Mouse (Mus musculus) erythroblast, adult 5-6 weeks (primary cell): ENCODE measurements around the gene Tmem248. TPM values are rescaled to one million over a fixed set of nuclear protein-coding genes. Genes with fewer than 3 reads are reported as not detected.

ENCODE experiments used
- ATAC-seq: replicated peaks from 2 replicates; pipeline ENCODE4 v1.8.0; 2016; ENCODE audit warnings: moderate number of reproducible peaks, mild to moderate bottlenecking, moderate TSS enrichment, inconsistent platforms; ENCODE audit not compliant: poor library complexity, low FRiP score, severe bottlenecking
- total RNA-seq, 2 experiments: library from RNA; stranded (forward) in 1 of 2; stranded (reverse) in 1 of 2; fragments of 150-400 nt in 1 of 2; fragments of 200-764, 138-1000 nt in 1 of 2; gene quantifications; 2 replicates each; pipeline versions ENCODE4 v1.2.3 to v1.2.4; 2015 to 2017; ENCODE audit warnings: low replicate concordance in 2 of 2

The Tmem248 gene
- total RNA-seq (2015; ENCODE audit: low replicate concordance) (11.1 and 21.5 TPM in 2 replicates), total RNA-seq (2017; ENCODE audit: low replicate concordance) (16.0 and 24.9 TPM in 2 replicates)

- ATAC-seq = no peak
Observed at GRCm38 (mm10) chr5:130216781-130217180, at the start of gene Tmem248. Tmem248 (plus strand) TSS chr5:130217081.

DNA sequence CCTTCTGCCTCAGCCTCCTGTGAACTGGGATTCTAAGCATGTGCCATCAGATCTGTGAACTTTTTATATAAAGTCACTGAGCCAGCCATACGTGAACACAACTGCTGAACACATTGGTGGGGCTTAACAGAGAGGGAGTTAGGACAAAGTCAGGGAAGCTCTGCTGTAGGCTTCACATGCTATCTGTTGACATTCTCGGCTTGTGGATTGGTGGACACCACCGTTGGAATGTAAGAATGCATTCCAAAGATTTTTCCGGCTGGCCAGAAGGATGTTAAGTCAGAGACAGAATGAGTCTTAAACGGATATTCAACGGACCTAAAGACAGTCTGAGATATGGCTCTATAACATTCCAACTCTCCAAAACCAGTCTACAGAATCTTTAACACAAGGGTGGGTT, 47.8 kb upstream of the Tmem248 start:
- ATAC-seq = no peak

- ATAC-seq = peak; percentile 79
Observed at GRCm38 (mm10) chr5:130170666-130171422, 46.0 kb upstream of the Tmem248 start.

DNA sequence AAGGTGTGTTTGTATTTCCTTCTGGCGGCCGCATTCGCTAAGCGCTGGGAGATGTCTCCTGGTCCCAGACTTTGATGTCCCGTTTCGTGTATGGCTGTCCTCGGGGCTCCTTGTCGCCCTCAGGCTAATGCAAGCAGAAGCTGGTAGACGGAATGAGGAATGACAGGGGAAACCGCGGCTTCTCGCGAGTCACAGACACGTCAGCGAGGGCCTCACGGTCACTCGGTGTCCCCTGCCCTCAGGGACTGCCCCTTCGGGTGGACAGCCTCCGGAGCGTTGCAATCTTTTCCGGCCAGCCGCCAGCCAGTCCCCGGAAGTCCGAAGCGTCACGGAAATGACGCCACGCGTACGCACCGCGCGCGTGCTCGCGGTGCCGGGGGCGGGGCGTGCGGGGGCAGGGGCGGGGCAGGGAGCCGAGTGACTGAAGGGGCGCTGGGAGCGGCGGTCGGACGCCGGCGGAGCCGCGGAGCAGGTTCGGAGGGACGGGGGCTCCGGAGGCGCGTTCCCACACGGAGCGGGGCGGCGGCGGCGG, 45.4 kb upstream of the Tmem248 start, which contains the start of gene Rabgef1:
Rabgef1 (plus strand) TSS at position 376 of the 532 bp plus-strand sequence.
- ATAC-seq = peak; percentile 79

GRCm38 (mm10) chr5:130171956-130172601, 44.8 kb upstream of the Tmem248 start:
- ATAC-seq = 0 out of 2 replicates have a peak, but pooled peaks have one; percentile 16

- ATAC-seq = no peak
Observed at GRCm38 (mm10) chr5:130173012-130173411, 43.9 kb upstream of the Tmem248 start.

DNA sequence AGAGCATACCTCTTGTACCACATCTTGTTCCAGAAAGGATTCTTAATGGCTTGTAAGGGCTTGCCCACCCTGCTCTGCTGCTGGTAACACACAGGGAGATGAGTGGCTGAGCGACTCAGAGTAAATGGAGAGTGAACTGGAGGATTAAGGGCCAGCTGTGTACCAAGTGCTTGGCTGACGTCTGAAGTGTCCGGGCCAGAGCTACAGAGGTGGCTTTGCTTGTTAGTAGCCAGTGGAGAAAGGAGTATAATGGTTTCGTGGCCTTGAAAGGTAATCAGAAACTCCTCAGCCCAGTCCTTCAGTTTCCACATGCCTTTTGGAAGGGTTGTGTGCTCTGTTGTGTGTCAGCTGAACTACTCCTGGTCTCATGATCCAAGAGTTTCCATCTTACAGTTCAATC, 39.0 kb upstream of the Tmem248 start:
- ATAC-seq = no peak

DNA sequence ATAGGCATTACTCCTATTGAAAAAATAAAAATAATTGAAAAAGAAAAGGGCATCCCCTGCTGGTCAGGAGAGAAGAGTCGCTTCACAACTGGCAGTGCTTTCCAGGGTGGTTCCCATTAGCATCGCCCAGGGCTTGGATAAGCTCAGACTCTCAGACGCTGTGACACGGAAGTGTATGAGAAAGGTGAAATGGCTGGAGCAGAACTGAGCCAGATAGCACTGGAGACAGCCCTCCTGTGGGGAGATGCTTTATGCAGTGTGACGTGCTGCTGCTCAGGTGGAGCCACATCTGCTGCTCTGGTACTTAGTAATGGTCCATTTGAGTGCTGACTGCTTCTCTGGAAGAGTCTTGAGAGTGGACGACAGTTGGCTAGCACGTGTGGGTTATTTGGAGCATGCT, 36.5 kb upstream of the Tmem248 start:
- no peak for ATAC-seq

DNA sequence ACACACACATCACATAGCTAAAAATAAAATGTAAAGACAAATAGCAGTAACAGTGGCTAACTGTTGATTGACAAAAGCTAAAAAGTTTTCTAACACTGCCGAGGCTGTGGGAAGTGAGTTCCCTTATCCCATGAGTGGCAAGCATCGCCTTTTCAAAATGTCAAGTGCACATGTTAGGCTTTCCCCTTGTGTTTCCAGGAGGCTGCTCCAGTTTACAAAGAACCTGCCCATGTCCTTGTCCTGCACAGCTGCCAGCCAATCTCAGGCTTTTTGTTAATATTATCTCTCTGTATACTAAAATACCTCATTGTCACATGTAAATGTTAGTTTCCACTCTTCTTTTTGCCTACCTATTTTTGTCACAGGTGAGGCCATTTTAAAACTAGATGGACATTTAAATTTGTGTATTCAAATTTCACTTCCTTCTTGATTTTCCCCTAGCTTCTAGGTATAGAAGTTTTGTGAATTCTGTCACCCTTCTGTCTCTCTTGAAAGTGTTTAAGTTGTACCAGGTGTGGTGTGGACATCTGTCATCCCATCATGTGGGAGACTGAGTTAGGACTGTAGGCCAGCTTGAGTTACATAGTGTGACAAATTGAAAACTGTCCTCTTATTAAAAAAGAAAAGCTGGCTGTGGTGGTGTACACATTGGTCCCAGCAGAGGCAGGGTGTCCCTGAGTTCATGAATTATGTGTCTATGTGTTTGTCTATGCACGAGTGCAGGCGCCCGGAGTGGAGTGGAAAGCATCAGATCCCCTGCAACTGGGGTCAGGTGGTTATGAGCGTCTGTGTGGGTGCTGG, 34.9 kb upstream of the Tmem248 start:
- no peak for ATAC-seq

DNA sequence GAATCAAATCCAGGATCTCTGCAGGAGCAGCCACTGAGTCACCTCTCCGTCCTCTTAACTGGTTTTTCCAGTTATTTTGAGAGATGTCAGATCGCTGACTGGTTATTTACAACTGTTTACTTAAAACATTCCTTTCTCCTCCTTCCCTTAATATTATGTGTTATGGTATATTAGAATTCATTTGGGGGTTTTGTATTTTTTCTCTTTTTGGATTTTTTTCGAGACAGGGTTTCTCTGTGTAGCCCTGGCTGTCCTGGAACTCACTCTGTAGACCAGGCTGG, 34.4 kb upstream of the Tmem248 start:
- ATAC-seq = no peak

DNA sequence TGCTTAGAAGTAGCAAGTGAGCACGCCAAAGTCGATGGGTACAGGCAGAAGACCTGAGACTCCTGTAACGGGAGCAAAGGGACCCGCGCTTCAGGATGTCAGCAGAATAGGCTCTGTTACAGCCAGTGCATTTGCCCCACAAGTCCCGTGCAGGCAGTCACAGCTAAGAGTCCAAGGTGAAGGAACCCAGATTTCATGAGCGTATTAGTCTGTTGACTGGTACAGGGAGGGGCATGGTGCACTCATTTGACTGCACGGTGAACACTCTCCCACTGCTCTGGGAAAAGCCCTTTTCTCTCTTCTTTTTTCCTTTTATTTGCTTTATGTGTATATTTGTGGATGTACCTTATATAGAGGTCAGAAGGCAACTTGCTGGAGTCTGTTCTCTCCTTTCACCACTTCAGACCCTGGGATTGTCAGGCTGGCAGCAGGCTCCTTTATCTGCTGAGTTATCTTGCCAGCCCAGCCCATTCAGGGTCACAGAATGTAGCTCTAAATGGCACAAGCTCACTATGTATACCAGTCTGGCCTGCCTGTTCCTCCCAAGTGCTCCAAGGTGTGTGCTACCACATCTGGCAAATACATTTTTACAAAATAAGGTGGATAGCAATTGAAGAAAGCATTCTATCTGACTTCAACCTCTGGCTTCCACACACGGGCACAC, 32.6 kb upstream of the Tmem248 start:
- ATAC-seq = peak; percentile 56

DNA sequence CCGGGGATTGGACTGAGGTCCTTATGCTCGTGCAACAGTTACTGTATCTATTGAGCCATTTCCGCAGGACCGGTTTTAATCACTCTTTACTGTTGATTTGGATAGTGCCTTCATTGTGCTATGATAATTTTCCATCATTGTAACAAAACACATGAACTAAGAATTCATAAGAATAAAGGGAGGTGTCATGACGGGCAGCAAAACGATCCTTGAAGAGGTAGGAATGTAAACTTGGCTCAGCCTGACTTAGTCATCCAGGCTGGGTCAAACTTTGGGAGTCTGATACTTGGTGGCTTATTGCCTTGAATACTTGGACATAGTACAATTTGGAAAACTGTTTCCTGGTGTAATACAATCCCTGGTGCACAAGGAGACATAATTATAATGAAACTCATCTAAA, 31.6 kb upstream of the Tmem248 start:
- ATAC-seq = no peak

DNA sequence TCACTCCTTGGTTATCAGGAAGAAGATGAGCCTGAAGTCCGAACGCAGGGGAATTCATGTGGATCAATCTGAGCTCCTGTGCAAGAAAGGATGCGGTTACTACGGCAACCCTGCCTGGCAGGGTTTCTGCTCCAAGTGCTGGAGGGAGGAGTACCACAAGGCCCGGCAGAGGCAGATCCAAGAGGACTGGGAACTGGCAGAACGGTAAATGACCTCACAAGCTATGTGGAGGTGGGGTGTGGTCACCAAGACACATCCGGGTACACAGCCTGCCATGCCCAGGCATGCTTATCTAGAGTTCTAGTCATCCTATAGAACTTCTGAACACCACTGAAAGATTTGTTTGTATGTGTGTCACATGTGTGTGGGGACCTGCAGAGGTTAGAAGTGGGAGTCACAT, 29.5 kb upstream of the Tmem248 start:
- ATAC-seq = 0 out of 2 replicates have a peak, but pooled peaks have one; percentile 42

- ATAC-seq = no peak
Observed at GRCm38 (mm10) chr5:130190909-130191308, 26.0 kb upstream of the Tmem248 start.

DNA sequence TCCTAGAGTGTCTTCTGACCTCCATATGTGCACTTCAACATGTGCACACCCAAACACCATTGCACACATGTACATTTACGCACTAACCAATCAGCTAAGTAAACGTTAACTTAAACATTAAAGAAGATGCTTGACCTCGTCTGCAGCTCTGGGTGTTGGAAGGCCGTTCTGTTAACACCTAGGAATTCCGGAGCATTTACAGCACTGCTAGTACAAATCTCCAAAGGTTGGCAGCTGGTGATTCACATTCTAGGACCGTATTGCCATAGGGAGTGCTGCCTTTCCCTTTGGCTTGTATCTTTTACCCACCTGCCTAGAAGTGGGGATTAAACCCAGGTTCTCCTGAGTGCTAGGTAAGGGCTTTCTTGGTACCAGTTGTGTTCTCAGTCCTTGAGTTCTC, 25.0 kb upstream of the Tmem248 start:
- ATAC-seq = no peak

- no peak for ATAC-seq
Observed at GRCm38 (mm10) chr5:130192356-130192944, 24.4 kb upstream of the Tmem248 start.

GRCm38 (mm10) chr5:130193760-130194159, 23.1 kb upstream of the Tmem248 start:
- ATAC-seq = no peak

DNA sequence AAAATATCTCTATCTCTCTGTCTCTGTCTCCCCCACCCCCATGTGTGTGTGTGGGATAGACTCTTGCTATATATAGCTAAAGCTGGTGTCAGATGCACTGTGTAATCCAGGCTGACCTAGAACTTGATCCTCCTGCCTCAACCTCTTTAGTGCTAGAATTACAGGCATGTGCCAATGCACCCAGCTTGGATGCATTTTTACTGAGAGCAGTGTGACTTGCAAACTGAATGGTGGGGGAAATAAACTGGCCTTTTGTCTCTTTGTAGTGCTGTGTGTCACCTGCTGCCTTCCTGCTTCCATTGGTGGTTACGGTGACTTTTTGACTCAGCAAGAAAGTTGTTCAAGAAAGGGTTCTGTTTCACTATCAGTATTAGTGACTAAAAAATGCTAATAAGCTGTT, 20.6 kb upstream of the Tmem248 start:
- no peak for ATAC-seq

DNA sequence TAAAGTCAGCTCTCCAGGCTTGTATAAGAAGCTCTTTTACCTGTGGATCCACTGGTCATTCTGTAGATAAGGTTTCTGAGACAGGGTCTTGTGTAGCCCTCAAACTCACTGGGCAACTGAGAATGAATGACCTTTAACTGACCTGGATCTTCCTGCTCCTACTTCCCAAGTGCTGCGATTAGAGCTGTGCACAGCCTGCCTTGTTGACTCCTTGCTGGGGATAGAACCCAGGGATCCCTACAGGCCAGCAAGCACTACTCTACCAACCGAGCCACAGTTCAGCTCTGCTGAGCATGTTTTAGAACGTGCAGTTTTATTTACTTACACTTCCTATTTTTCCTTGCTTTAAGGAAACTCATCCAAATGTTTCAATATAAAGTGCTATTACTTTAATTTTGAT, 19.4 kb upstream of the Tmem248 start:
- no peak for ATAC-seq
